Mouse (Mus musculus): Measurements from ENCODE around the gene Far1. TPM values are rescaled to one million over a fixed set of nuclear protein-coding genes. Genes with fewer than 3 reads are reported as not detected.

Gene Far1
- total RNA-seq, 2 experiments from 2014 or later, result 114 to 115 TPM

DNA sequence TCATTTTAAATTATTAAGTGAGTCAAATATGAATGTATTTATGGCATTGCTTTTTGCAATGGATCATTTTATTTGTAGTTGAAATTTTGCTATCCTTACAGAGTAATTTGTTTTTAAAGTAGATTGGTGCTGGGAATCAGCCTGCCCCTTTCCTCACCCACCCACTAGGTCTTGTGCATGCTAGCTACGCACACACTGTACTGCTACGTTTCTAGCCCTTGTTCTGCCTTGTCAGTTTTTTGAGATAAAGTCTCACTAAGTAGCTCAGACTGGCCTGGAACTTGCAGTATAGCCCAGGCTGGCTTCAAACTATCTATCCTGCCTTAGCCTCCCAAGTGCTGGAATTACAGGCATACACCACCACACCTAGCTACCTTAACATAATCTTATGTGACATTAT lies 38.9 kb downstream of the Far1 start:
- intact Hi-C loops (cut with DNase I), result no loop called here
- no peak for DNase-seq (ENCODE audit: extremely low spot score in 1 of 2, low spot score in 2 of 2)

DNA sequence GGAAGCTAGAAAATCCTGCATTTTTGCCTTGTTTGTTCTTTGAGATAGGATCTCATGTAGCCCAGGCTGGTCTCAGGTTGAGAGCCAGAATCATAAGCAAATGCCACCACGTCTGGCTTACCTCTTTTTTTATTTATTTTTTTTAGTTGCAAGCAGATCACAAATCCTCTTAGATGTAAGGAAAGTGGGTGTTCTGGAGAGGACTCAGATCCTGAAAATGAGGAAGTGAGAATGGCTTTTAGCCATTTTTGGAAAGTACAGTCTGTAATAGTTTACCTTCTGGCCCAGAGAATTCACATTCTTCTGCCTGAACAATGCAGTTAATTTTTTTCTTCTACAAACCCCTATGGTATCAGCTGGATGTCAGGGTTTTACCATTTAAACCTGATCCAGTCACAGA lies 42.5 kb downstream of the Far1 start:
- DNase-seq (ENCODE audit: extremely low spot score in 1 of 2, low spot score in 2 of 2), result no peak
- intact Hi-C loops (cut with DNase I), result no loop called here

DNA sequence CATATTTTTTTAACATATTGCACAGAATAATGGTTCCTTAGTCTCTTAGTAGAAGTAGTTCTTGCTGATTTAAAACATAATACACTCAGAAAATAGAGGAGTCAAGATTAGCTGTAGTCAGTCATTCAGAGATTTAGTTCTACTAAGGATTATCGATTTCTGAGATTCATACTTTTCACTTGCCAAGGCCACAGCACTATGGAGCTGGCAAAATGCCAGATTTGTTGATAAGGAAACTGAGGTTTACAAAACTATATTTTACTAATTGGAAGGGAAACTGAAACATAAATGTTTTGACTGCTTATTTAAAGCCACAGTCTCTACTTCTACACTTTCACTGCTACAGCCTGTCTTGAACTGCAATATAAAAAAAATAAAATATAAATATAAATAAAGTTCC lies 53.3 kb downstream of the Far1 start:
- intact Hi-C loops (cut with DNase I), result no loop called here
- no peak for DNase-seq (ENCODE audit: extremely low spot score in 1 of 2, low spot score in 2 of 2)

DNA sequence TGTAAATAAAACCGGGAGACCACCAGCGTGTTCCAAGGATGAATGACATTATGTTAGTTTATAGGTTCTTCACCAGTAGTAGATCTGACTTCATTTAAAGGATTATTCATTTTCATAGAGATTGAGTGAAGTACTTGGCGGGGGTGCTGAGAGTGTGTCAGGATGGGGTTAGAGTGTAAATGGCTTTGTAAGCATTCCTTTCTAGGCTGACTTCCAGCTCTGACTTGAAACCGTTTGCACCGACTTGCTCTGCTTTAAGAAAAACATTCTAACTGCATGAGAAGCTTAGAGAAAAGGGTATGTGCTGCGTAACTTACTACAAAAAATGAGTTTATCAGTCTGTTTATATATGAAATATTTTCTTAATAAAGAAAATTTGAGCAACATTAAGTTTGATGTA lies 57.5 kb downstream of the Far1 start:
- intact Hi-C loops (cut with DNase I), result no loop called here
- no peak for DNase-seq (ENCODE audit: extremely low spot score in 1 of 2, low spot score in 2 of 2)

DNA sequence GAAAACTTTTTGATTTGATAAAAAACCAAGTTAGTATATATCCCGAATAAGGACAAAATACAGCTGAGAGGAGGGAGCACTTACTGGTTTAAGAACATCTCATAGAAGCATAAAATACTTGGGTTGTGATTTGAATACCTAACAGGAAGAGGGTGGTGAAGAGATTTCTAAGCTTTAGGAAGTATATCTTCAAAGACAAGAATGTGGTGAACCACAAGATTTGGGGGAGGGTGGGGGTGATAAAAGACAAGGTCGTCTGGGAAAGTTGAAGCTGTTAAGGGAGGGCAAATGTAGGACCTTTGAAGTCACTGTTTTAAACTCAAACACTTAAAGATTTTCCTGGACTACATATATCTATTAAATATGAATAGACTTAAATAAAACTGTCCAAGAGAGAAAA lies 59.1 kb downstream of the Far1 start:
- no peak for DNase-seq (ENCODE audit: extremely low spot score in 1 of 2, low spot score in 2 of 2)
- intact Hi-C loops (cut with DNase I), result no loop called here

DNA sequence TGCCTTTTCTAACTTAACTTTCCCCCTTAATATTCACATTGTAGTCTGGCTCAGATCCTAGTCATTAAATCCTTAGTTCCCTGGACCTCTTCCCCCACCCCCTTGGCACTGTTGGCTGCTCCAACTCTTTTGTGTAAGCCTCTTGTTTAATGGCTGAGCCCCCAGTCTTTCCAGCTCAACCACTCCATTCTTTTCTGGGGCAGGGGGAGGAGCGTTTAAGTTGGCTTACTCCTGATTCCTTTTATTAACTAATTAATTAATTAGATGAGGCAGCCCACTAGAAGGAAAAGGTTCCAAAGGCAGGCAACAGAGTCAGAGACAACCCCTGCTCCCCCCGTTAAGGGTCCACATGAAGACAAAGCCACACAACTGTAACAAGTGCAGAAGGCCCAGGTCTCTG lies 68.5 kb downstream of the Far1 start:
- no peak for DNase-seq (ENCODE audit: extremely low spot score in 1 of 2, low spot score in 2 of 2)

DNA sequence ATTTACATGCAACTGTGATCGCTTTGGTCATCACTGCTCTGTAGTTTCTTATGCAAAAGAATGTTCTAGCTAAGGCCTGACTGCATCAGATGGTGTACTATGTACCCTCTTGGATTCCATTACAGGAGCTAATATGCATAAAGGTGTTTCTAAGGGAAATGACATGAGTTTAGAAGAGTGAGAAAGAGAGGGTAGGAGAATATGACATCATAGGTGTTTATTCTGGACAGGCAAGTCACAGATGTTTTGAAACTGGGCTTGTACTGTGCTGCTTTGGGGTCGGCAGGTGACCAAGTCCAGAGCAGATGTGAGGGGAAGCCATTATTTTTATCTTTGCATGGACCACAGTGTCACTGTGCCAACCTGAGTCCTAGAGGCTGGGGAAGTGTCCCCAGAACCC lies 75.6 kb downstream of the Far1 start:
- intact Hi-C loops (cut with DNase I), result no loop called here
- no peak for DNase-seq (ENCODE audit: extremely low spot score in 1 of 2, low spot score in 2 of 2)

More for the DNA sequence above, 68.5 kb downstream of the Far1 start:
- intact Hi-C loops (cut with DNase I), result no loop called here

DNA sequence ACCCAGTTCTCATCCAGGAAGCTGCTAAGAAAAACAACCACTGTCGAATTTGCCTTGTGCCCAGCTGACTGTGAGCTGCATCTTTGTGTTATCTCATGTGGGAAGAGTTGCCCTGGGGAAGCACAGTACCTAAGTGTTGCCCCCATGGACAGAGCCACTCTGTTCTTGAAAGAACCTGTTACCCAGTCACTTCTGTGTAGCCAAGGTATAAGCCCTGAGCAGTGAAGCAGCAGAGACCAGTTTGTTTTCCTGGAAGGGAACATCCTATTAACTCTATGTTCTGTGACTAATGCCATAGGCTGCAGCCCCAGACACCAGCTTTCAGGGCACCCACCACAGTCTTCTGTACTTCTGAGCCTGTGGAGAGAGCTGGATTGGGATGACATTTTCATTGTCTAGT lies 76.7 kb downstream of the Far1 start:
- no peak for DNase-seq (ENCODE audit: extremely low spot score in 1 of 2, low spot score in 2 of 2)
- intact Hi-C loops (cut with DNase I), result loop anchor here (10.0 kb wide), 1 partner anchor 446 kb away; no protein-coding TSS in a partner anchor

DNA sequence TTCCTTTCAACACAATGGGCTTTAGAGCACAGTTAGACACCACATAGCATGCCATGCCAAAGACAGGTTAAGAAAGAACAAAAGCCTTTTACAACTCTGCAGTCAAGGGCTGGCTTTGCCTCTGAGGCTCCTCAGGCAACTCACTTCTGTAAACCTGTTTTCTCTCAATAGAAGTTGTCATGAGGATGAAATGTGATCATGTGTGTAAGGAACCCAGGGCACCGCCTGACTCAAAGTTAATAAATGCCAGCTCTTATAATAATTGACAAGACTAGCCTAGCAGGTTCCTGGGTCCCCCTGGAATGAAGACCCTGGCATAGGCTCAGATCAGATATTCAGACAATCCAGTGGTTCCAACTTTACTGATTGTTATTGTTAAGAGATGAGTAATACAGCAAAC lies 77.5 kb downstream of the Far1 start:
- no peak for DNase-seq (ENCODE audit: extremely low spot score in 1 of 2, low spot score in 2 of 2)
- intact Hi-C loops (cut with DNase I), result loop anchor here (10.0 kb wide), 1 partner anchor 446 kb away; no protein-coding TSS in a partner anchor

DNA sequence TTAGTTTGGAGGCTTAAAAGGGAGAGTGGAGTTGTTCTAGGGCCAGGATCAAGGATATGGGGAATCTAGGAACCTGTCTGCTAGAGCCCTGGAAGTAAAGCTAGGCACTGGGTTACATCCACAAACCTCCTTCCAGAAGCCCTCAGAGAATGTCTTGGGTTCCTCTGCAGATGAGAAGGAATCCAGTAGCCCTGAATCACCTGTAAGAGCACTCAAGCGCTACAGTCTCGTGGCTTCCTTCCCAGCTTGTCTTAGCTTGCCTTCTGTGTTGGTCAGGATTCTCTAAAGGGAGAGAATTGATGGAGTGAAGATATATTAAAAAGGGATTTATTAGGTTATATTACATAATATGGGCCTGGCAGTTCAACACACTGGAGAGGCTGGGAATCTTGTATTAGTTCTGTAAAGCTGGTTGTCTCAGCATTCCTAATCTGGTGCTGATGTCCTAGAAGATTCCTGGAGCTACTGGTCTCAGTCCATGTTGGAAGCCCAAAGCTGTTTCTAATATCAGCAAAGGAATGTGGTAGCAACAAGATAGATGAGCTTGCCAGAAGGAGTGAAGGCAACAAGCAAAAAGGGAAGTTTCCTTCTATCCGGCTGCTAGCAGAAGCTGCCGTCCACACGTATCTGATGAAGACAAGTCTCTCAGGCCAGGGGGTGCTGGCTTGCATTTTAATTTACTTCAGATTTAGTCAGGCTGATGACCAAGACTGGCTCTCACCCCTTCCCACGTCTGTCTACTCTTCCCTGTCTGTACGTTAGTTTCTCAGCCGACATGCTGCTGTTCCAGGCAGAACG lies 78.1 kb downstream of the Far1 start:
- intact Hi-C loops (cut with DNase I), result loop anchor here (10.0 kb wide), 1 partner anchor 447 kb away; no protein-coding TSS in a partner anchor
- DNase-seq (ENCODE audit: extremely low spot score in 1 of 2, low spot score in 2 of 2), result no peak

DNA sequence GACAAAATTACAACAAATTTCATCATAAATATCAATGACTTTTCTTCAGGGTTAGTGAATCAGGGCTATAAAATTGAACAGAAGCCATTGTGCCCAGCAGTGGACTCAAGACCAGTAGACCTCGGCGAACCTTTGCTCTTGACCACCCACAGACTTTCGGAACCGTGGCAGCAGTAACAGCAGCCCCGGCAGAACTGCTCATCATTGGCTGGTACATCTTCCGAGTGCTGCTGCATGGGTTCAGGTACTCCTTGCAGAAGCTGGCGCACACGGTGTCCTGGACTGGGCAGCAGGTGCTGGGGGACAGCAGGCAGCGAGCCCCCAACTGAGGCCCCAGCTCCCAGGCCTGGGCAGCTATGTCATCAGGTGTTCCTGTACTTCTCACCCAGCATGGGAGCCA lies 79.1 kb downstream of the Far1 start:
- intact Hi-C loops (cut with DNase I), result loop anchor here (10.0 kb wide), 1 partner anchor 448 kb away; no protein-coding TSS in a partner anchor
- no peak for DNase-seq (ENCODE audit: extremely low spot score in 1 of 2, low spot score in 2 of 2)

DNA sequence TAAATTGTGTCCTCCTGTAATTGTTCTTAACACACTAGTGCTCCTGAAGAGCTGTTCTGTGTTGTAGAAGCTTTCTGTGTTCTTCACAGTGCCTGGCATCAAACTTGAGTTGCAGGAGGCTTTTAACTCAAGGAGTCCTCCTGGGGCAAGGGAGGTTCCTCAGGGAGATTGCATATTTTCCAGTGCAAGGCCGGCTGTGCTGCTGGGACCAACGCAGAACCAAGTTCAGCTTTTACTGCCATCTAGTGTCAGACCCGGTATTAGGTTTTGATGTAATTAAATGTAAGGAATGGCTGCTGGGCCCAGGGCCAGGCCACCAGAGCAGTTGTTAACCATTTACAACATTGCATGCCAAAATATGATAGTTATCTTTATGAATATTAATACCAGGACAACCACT lies 80.7 kb downstream of the Far1 start:
- peak; percentile 49 to 67 for DNase-seq (ENCODE audit: extremely low spot score in 1 of 2, low spot score in 2 of 2)
- intact Hi-C loops (cut with DNase I), result loop anchor here (2.0 to 10.0 kb wide), 2 partner anchors 210 to 450 kb away; no protein-coding TSS in a partner anchor

DNA sequence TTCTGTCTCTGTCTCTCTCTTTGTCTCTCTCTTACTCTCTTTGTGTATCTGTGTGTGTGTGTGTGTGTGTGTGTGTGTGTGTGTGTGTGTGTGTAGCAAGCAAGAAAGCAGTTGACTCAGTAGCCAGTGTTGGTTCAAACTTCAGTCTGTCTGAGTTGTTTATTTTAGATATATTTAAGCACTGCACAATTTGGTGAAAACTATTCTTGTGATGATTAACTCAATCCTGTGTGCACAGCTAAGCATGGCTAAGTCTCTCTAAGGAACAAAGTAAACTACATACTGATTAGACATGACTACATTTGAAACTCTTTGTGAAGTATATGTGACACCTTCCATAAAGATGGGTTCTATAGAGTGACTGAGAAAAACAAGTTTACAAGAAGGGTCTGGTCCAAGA lies 83.6 kb downstream of the Far1 start:
- no peak for DNase-seq (ENCODE audit: extremely low spot score in 1 of 2, low spot score in 2 of 2)
- intact Hi-C loops (cut with DNase I), result loop anchor here (10.0 kb wide), 1 partner anchor 452 kb away; no protein-coding TSS in a partner anchor

DNA sequence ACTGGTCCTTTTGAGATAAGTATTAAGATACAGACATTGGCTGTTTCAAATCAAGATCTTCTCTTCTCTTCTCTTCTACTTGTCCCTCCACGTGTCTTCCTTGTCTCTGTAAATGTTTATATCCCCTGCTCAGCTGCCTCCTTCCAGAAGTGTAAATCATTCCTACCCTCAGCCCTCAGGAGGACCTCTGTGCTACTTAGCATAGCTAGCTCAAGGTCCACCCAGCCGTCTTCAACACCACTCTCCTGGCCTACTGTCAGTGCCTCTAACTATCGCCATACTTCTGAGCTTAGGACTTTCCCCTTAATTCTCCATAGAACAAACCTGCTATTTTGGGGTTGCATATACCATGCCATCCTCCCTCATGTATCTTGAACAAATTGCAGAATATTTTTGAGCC lies 88.2 kb downstream of the Far1 start:
- intact Hi-C loops (cut with DNase I), result no loop called here
- DNase-seq (ENCODE audit: extremely low spot score in 1 of 2, low spot score in 2 of 2), result no peak

DNA sequence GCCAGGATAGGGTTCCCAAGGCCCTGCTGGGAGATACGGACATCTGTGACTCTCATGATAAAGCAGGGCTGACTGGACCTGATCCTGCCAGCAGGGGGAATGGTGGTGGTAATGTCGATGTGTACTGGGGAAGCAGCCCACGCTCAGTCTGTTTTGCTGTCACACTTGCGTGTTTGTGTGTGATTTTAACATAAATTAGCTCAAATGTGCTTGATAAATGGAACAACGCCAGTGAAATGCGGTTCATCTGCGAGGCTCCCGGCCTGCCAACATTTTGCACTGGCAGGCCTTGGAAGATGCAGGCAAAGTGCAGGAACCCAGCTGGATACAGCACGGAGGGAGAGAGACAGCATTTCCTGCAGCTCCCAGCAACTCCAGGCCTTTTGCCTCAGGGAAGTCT lies 94.3 kb downstream of the Far1 start:
- DNase-seq (ENCODE audit: extremely low spot score in 1 of 2, low spot score in 2 of 2), result peak; percentile 61 to 67
- intact Hi-C loops (cut with DNase I), result loop anchor here (5.0 kb wide), 1 partner anchor 139 kb away; no protein-coding TSS in a partner anchor

DNA sequence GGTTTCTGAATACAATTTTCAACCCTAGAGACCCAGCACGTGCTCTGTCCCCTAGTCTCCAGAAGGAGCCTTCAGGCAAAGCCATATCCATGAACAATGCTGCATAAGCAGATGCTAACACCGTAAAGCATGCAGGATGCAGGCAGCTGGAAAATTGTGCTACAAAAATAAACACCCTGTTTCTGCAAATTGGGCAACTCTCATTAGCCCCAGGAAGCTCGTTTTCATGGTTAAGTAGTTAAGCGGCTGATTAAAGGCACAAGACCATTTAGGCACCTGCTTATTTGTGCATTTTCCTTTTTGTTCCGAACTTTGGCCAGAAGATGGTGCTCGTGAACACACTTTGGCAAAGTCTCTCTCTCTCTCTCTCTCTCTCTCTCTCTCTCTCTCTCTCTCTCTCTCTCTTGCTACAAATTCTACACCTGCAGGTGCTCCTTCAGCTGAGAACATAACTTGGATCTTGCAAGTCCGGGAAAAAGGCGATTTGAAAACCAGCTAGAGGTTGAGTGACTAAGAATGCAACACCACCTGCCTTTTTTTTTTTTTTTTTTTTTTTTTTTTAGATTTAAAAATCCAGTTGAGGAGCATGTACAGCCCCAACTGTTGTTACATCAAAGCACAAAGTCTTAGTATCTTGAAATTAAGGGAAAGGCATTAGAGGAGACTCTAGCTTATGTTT lies 95.5 kb downstream of the Far1 start:
- peak; percentile 53 to 79 for DNase-seq (ENCODE audit: extremely low spot score in 1 of 2, low spot score in 2 of 2)
- intact Hi-C loops (cut with DNase I), result loop anchor here (5.0 kb wide), 1 partner anchor 138 kb away; no protein-coding TSS in a partner anchor

DNA sequence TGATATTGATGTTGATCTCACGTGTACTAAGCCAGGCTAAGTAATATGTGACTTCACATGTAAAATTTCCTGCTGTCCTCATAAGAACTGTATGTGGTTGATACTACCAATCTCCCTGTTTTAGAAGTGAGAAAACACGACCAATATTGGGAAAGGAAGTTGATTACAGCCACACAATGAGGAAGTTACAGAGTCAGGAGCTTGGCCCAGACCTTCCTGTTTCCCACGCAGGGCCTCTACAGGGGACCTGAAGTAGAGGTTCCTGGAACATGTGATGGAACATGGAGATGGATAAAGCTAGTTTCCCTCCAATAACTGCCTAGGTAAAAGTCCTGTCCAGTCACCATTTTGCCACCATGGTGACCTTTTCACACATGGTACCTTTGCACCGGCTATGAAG lies 99.0 kb downstream of the Far1 start:
- no peak for DNase-seq (ENCODE audit: extremely low spot score in 1 of 2, low spot score in 2 of 2)
- intact Hi-C loops (cut with DNase I), result loop anchor here (5.0 kb wide), 1 partner anchor 410 kb away; no protein-coding TSS in a partner anchor

DNA sequence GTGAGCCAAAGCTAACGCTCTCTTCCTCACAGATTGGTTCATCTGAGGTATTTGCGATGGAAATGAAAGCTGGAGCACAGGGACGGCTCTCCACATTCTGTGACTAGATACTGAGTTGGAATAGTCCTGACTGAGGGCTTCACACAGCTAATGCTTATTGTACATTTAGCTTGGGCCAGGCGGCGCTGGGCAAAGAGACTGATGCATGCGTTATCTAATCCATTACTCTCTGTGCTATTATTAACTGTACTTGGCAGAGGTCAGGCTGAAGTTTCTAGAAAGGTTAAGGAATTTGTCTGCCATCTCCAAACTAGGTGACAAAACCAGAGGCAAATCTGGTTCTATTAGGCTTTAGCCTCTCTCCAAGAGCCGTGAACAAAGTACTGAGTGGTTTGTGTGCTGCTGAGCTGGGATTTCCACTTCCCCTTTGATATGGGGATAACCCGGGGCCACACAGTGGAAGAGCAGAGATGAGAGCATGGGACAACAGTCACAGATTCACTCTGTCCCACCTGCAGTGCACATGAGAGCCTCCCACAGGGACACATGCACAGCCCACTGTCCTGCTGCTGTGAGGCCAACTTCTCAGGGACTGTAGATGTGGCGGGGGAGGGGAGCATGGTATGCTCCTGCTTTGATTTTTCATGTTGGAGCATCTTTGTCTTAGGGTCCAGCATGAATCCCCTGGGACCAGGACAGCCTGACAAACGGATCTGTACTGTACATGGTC lies 100.7 kb downstream of the Far1 start:
- no peak for DNase-seq (ENCODE audit: extremely low spot score in 1 of 2, low spot score in 2 of 2)
- intact Hi-C loops (cut with DNase I), result loop anchor here (5.0 kb wide), 1 partner anchor 408 kb away; no protein-coding TSS in a partner anchor

DNA sequence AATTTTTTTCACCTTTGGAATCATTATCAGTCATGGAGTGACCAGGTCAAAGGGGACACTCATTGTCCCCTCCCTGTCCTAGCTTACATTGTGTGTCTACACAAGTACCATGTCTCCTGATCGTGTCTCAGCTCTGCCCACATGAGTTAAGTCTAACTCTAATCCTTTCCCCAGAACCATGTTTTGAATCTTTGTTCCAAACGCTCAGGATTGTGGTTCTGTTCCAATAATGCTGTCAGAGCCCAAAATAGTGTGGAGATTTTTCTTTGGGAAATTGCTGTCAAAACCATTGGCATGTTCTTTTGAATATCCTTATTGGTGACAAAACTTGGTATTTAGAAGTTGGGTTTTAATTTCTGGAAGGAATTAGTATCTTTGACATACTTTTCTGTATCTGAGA lies 105.5 kb downstream of the Far1 start:
- intact Hi-C loops (cut with DNase I), result no loop called here
- DNase-seq (ENCODE audit: extremely low spot score in 1 of 2, low spot score in 2 of 2), result peak in 1 of 2 experiments; percentile 16
